Mouse (Mus musculus): ENCODE data around the gene Eif2b5.
"Not testable (repeated sequence)": the region's sequence is repeated elsewhere in the genome, so short reads cannot be mapped to it uniquely, and the experiment has no call there.

Gene Eif2b5

DNA sequence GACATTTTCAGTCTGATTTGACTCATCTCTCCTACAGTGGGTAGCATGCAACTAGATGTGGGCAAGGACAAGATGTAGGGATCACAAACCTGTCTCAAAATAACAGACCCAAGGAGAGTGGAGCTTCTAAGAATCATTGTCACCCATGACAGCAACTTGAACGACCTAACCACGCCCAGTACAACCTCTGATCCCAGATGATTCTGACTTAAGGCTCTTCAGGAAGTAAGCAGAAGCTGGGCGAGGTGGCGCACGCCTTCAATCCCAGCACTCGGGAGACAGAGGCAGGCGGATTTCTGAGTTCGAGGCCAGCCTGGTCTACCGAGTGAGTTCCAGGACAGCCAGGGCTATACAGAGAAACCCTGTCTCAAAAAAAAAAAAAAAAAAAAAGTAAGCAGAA is 9.9 kb upstream of the Eif2b5 start:
- in situ Hi-C loops (cut with MboI, MseI) = not testable (repeated sequence)

DNA sequence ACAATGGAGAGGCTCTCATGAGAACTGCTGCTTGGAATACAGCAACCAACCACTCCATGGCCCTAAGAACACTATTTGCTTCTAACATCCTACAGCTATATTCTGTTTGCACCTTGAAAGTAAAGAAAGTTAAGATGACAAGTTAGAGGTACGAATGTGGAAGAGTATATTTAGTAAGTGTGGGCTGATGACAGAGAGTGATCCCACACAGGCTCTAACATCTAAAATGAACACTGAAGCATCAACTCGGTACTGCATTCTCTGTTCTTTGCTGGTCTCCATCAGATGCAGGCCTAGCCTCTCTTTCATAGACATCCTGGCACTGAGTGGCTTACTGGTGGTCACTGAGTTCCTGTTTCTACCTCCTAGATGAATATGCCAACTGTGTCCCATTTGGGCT is 9.4 kb upstream of the Eif2b5 start:
- in situ Hi-C loops (cut with MboI, MseI) = no loop called here

DNA sequence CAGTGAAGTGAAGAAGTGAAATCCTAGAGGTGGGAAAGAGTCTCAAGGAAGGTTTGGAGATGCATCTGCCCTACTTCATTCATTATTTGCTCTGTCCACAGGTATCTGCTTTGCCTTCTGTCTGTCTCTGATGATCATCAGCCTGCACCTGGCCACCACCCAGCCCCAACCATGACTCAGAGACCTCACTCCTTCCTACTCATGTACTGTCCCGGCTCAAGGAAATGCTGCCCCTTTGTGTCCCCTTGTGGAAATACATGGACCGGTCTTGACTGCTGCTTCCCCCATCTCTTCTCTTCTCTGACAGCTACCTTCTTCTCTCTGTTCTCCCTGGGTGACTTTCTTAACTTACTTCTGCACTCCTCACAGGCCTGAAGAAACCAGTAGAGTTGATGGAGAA is 8.0 kb upstream of the Eif2b5 start:
- in situ Hi-C loops (cut with MboI, MseI) = no loop called here

- in situ Hi-C loops (cut with MboI, MseI) = no loop called here
Observed at GRCm38 (mm10) chr16:20491301-20491700, 7.3 kb upstream of the Eif2b5 start.

- in situ Hi-C loops (cut with MboI, MseI) = no loop called here
Observed at GRCm38 (mm10) chr16:20493452-20493851, 5.2 kb upstream of the Eif2b5 start.

DNA sequence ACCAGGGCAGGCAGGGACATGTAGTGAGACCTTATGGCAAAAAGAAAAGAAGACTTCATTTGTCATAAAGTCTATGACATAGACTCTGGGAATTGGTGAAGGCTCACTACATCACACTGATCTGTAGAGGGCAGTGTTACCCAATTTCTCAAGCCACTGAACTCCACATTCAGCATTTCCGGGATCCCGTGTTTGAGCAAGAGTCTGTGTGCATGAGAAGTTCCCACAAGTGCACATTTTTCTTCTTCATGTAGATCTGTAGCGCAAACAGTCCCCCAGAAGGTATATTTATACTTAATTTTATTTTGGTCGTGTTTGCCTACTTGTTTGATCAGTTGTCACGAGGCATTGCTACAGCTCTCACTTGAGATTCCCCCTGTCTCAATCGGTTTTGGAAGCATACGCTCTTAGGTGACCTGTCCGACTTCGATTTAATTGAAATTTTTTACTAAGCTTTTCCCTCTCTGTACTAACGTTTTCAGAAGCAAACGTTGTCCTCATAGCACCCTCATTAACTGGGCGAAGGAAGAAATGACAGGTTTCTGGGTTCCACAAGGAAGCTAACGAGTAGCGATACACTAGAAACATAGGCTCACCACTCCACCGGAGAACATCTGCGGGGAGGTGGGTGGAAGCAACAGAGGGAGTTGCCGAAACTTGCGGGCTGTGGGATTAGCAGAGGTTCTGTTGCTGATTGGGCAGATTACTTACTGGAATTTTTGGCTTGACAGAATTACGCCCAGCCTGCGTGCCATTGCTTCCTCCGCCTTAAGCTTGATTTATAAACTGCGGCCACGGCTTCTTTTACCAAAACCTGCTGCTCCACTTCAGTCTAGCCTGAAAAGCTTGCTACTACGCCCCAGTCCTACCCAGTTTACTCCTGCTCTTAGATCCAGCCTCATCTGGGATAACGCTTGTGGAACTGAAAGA is 1.7 kb upstream of the Eif2b5 start:
- in situ Hi-C loops (cut with MboI, MseI) = no loop called here

DNA sequence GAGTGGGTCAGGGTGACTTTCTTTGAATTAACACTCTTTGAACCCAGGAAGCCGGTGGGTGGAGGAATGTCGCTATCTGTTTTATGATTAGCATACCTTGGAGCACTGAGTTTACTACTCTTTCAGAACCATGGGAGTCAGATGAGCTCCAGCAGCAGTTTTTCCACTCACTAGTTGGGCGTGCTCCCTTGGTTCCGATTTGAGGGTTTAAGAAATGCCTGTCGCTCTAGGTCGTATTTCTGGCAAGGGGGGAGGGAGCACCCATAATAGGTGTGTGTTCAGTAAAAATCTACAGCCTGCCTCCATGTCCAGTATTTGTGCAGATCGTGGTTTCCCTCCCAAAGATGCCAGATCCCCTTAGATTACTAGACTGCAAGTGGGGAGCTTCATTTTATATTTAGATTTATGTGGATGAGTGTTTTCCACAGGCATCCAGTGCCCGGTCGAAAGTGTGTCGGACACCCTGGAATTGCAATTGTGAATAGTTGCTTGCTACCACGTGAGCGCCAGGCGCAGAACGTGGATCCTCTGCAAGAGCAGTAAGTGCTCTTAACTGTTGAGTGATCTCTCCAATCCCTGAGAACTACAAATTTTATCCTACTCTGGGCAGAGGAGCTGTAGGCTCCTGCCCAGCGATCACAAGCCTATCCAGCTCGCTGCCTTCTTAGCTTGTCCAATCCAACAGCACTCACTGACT is 489 bp upstream of the Eif2b5 start:
- in situ Hi-C loops (cut with MboI, MseI) = no loop called here

- in situ Hi-C loops (cut with MboI, MseI) = loop anchor here (5.0 kb wide), 1 partner anchor 41 kb away; the partner anchor contains the start of gene Abcf3
Observed at GRCm38 (mm10) chr16:20506000-20506399, 7.4 kb downstream of the Eif2b5 start.

- in situ Hi-C loops (cut with MboI, MseI) = loop anchor here (5.0 kb wide), 1 partner anchor 38 kb away; the partner anchor contains the start of gene Abcf3
Observed at GRCm38 (mm10) chr16:20509349-20509748, 10.7 kb downstream of the Eif2b5 start.

- in situ Hi-C loops (cut with MboI, MseI) = no loop called here
Observed at GRCm38 (mm10) chr16:20511277-20511847, 12.7 kb downstream of the Eif2b5 start.

DNA sequence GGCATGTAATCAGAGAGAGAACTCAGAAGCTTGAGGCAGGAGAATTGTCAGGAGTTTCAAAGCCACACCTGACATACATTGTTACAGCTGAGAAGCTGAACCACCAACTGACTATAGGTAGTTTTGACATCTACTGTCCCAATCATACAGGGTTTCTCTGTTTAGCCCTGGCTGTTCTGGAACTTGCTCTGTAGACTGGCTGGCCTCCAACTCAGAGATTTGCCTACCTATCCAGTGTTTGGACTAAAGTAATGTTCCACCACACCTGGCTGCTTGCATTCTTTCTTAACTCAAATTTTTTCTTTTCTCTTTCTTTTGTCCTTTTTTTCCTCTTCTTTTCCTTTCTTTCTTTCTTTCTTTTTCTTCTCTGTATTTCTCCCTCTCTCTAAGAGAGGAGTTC is 17.4 kb downstream of the Eif2b5 start:
- in situ Hi-C loops (cut with MboI, MseI) = no loop called here

DNA sequence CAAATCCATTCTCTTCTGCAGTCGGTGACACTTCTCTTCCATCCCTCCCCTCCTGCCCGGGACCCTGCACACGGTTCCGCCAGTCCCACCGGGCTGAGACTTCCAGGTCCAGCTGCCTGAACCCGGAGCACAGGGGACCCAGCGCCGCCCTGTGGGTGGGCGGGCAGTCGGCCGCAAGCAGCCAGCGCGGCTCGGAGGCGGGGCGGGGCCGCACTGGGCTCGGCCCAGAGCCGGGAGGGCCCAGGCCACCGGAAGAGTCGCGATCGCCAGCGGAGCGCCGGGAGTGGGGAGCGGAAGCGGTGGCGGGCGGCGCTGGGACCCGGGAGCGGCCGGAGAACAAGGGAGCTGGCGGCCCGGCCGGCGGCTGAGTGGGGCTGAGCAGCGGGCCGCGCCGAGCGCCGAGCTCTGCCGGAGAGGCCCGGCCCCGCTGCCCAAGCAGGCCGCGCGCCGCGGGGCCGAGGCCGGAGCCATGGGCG is 18.1 kb downstream of the Eif2b5 start, which contains the start of gene Dvl3:
Gene Dvl3, plus strand, starts transcription at position 257 of the 476 bp plus-strand sequence.
- in situ Hi-C loops (cut with MboI, MseI) = no loop called here

GRCm38 (mm10) chr16:20517216-20517615 is 18.6 kb downstream of the Eif2b5 start:
- in situ Hi-C loops (cut with MboI, MseI) = no loop called here

GRCm38 (mm10) chr16:20517701-20518374 is 19.2 kb downstream of the Eif2b5 start:
- in situ Hi-C loops (cut with MboI, MseI) = no loop called here

GRCm38 (mm10) chr16:20523886-20524285 is 25.3 kb downstream of the Eif2b5 start:
- in situ Hi-C loops (cut with MboI, MseI) = no loop called here

- in situ Hi-C loops (cut with MboI, MseI) = no loop called here
Observed at GRCm38 (mm10) chr16:20528779-20529178, 30.2 kb downstream of the Eif2b5 start.

DNA sequence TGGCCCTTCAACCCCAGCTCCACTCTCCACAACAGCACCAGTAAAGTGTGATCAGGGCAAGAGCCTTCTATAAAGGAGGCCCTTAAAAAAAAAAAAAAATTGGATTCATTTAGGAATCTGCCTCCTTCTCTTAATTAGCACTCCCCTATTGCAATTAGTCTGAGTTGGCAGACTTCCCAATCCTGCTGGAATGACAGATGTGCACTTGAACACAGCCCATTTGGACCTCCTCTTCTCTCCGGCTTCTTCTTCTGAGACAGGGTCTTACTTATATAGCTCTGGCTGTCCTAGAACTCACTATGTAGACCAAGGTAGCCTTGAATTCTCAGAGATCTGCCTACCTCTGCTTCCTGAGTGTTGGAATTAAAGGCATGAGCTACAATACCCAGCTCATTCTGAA is 30.8 kb downstream of the Eif2b5 start:
- in situ Hi-C loops (cut with MboI, MseI) = no loop called here

GRCm38 (mm10) chr16:20530941-20531340 is 32.3 kb downstream of the Eif2b5 start:
- in situ Hi-C loops (cut with MboI, MseI) = no loop called here

GRCm38 (mm10) chr16:20534617-20535295 is 36.1 kb downstream of the Eif2b5 start:
- in situ Hi-C loops (cut with MboI, MseI) = no loop called here

DNA sequence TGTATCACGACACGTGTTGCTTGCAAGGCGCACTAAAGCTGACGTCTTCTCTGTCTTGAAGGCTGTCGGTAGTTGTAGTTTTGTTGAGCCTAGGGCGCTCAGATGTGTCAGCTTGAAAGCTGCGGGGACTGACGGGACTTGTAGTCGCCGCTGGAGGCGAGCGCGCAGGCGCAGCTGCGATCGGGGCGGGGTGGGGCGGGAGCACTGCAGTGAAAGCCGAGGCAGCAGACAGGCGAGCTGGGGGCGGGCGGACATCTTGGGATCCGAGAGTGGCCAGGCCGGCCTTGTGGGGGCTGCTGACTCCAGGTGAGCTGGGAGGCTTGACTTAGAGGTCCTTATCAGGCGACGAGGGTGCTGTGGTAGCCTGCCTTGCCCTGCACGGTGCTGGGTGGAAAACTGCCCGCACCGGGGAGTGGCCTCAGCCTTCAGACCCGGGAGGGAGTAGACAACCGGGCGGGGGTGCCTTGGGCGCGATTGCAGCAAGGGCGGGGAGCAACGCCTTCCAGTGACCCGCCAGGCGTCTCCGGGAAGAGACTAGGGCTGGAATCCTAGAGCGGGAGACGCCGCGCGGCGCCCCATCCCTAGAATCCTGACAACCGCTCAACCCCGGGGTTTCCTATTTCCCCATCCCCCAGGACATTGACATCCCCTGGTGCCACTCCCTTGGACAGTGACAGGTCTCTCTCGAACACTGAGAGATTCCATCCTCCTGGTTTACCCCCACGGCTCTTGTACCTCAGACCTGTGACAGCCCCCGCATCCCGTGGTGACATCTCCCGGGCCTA is 36.9 kb downstream of the Eif2b5 start, which contains the start of gene Ap2m1:
Gene Ap2m1, plus strand, starts transcription at position 183 of the 785 bp plus-strand sequence.
- in situ Hi-C loops (cut with MboI, MseI) = no loop called here

Data from T-helper 1 cell (primary cell).